Mouse (Mus musculus) midbrain, embryonic 15.5 days (tissue): Measurements from ENCODE around the gene Dst. TPM values are rescaled to one million over a fixed set of nuclear protein-coding genes. Genes with fewer than 3 reads are reported as not detected.

Experiments used
- ATAC-seq: fragments of 200-750 bp; cut with Nextera tagmentation; replicated peaks from 2 replicates; pipeline ENCODE4 v1.8.0; 2017; ENCODE audit warnings: moderate TSS enrichment
- H3K27ac ChIP-seq: fragments of 300-500 bp; sonication (generic); 2 replicates; pipeline ENCODE4 v1.5.1; 2015; ENCODE audit warnings: mild to moderate bottlenecking, inconsistent platforms
- H3K27me3 ChIP-seq: fragments of 300-500 bp; sonication (generic); replicated peaks from 2 replicates; pipeline ENCODE4 v1.6.1; 2015; ENCODE audit warnings: inconsistent platforms
- H3K36me3 ChIP-seq: fragments of 300-500 bp; sonication (generic); replicated peaks from 2 replicates; pipeline ENCODE4 v1.6.1; 2015; ENCODE audit warnings: inconsistent platforms
- H3K4me1 ChIP-seq: fragments of 300-500 bp; sonication (generic); 2 replicates; pipeline ENCODE4 v1.6.1; 2015; ENCODE audit warnings: inconsistent platforms
- H3K4me2 ChIP-seq: fragments of 300-500 bp; sonication (generic); 2 replicates; pipeline ENCODE4 v1.6.1; 2015; ENCODE audit warnings: inconsistent platforms, mild to moderate bottlenecking, moderate library complexity
- H3K4me3 ChIP-seq: fragments of 300-500 bp; sonication (generic); 2 replicates; pipeline ENCODE4 v1.5.1; 2015; ENCODE audit warnings: mild to moderate bottlenecking, inconsistent platforms
- H3K9ac ChIP-seq: fragments of 300-500 bp; sonication (generic); 2 replicates; pipeline ENCODE4 v1.6.1; 2015; ENCODE audit warnings: mild to moderate bottlenecking, inconsistent platforms
- H3K9me3 ChIP-seq: fragments of 300-500 bp; sonication (generic); 2 replicates; pipeline ENCODE4 v1.6.1; 2016; ENCODE audit warnings: inconsistent platforms
- WGBS: fragments of 180-500 bp; shearing (Covaris S2); methylation state at CpG from one replicate; pipeline ENCODE4 v1.1.7; 2015; ENCODE audit warnings: mixed read lengths; 5-methylcytosine and 5-hydroxymethylcytosine counted together
- polyA plus RNA-seq: library from polyadenylated mRNA; unstranded; fragments of >200 nt; fragmentation: Nextera tagmentation; extraction: Ambion mirVana; gene quantifications from 2 replicates; pipeline ENCODE4 v1.2.1, GENCODE M21; 2015

The Dst gene
- polyA plus RNA-seq, 1 experiment from 2014 or later, result 43.0 TPM

DNA sequence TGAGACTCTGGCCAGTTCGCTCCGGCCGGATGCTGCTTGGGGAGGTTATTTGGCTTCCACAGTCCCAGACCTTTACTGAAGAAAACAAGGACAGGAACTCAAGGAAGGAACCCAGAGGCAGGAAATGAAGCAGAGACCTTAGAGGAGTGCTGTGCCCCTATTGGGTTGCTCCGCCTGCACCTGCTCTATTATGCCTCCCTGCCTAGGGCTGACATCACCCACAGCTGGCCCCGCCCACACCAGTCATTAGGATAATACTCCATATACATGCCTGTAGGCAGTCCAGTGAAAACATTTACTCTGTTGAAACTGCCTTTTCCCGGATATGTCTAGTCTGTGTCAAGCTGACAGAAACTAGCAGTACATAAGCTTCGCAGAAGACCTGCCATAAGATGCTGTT lies 130.5 kb downstream of the Dst start:
- 95% methylated on average over 7 of the region's 7 CpGs for WGBS
- H3K4me3 ChIP-seq, result no peak overlapping the region
- no peaks in the 10 kb centered on the region for H3K9me3 ChIP-seq
- H3K36me3 ChIP-seq, result no peaks in the 10 kb centered on the region
- peaks cover 13% of the 10 kb centered on the region for H3K4me1 ChIP-seq
- H3K9ac ChIP-seq, result no peak overlapping the region
- H3K4me2 ChIP-seq, result no peak overlapping the region
- H3K27ac ChIP-seq, result no peak overlapping the region
- no peaks in the 10 kb centered on the region for H3K27me3 ChIP-seq
- no peak; the same call in 1 of the 2 replicates for ATAC-seq

DNA sequence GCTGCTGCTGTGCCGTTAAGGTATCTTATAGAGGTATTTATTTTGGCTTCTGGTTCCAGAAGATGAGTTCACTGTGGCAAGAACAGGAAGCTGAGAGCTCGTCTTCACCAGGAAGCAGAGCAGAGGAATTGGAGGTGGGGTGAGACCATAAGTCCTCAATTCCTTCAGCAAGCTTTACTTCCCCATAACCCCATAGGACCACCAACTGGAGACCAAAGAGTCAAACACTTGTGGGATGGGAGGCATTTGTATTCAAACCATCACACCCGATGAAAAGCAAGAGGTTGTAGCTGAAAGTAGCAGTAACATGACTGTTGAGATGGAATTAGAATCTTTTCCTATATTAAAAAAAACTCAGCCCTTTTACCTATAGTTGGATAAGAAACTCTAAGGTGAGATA lies 132.0 kb downstream of the Dst start:
- no peaks in the 10 kb centered on the region for H3K36me3 ChIP-seq

DNA sequence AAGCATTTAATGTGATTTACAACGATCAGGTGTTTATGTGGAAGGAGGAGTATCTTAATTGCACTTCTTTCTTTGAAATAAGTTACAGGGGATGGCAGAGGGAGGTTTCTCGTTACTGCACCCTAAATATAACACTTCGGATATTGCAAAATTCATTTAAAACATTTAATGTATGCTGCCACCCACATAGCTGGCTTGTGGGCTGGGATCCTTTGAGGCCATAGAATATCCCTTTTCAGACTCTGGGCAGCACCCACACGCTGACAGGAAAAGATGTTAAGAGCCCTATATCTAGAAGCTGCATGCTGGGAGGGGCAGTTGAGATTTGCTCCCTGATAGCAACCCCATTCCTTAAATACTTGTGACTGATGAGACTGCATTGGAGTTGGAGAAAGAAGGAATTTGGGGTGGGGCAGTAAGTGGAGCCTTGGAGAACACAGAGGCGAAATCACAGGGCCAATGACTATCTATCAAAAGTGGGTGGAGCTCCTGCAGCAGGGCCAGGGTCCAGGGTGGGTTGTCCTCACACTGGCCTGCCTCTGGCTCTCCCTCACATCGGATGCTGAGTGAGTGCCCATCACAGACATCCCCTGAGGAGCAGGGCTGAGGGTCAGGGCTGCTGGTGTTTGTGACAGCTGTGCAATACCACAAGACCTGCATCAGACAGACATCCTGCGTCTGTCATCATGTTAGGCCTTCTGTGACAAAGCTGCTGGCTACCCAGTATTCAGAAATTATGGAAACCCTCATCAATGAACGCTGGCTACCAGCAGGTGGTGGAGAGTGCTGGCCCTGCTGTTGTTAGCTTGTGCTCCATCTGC lies 133.1 kb downstream of the Dst start:
- H3K27ac ChIP-seq, result no peak overlapping the region
- no peak overlapping the region for H3K9ac ChIP-seq
- peaks cover 7% of the 10 kb centered on the region; the same call in 1 of the 2 replicates for H3K4me1 ChIP-seq
- H3K4me2 ChIP-seq, result no peak overlapping the region
- H3K4me3 ChIP-seq, result no peak overlapping the region
- no peaks in the 10 kb centered on the region for H3K36me3 ChIP-seq
- WGBS, result 51% methylated on average over 8 of the region's 8 CpGs
- no peaks in the 10 kb centered on the region for H3K27me3 ChIP-seq
- no peaks in the 10 kb centered on the region for H3K9me3 ChIP-seq
- no peak; the same call in 1 of the 2 replicates for ATAC-seq

More for the DNA sequence above, 132.0 kb downstream of the Dst start:
- Histone ChIP-seq H3K27ac (no peak overlapping the region), H3K4me2 (no peak overlapping the region), H3K4me3 (no peak overlapping the region), H3K9ac (no peak overlapping the region), H3K4me1 (peaks cover 11% of the 10 kb centered on the region), H3K9me3 (no peaks in the 10 kb centered on the region), H3K27me3 (no peaks in the 10 kb centered on the region)
- 80% methylated on average over 3 of the region's 3 CpGs for WGBS
- ATAC-seq, result no peak

DNA sequence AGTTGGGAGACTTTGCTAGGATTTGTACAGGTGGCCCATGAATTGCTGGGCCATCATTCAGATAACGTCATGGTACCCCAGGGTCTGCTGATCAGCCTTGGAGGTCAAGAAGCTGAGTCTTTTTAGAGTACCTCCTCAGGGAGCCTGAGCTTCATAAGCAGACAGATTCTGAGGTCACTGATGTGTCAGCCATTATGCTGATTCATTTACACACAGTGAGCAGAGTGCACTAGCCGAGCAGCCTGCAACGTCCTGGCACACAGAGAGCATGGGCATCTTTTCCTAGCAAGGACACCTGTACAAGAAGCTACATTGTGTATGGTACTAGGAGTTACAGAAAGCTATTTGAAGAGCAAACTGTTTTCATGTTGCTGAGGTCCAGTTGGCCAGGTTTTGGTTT lies 134.3 kb downstream of the Dst start:
- 53% methylated on average over 3 of the region's 3 CpGs for WGBS
- H3K9ac ChIP-seq, result no peak overlapping the region
- no peak overlapping the region for H3K4me3 ChIP-seq
- no peaks in the 10 kb centered on the region for H3K27me3 ChIP-seq
- H3K4me2 ChIP-seq, result no peak overlapping the region
- H3K36me3 ChIP-seq, result no peaks in the 10 kb centered on the region
- no peaks in the 10 kb centered on the region for H3K9me3 ChIP-seq
- ATAC-seq, result no peak
- H3K27ac ChIP-seq, result no peak overlapping the region
- H3K4me1 ChIP-seq, result peaks cover 8% of the 10 kb centered on the region; the same call in 1 of the 2 replicates

DNA sequence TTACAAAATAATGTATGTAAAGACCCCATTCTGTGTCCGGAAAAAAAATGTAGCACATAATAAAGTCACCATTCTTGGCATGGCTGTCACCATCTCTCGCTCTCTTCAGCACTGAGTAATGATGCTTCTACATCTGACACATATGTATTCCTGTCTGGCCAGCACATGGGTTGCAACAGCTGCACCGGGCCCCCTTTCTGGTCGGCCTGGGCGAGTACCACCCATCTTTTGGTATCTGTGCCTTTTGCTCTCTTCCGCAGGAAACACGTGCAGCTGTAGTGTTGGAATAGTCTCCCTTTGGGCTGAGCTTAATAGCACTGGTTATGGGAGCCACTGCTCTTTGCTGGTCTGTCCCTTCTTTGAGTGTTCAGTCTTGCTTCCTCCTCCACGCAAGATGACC lies 135.3 kb downstream of the Dst start:
- no peak overlapping the region for H3K4me3 ChIP-seq
- no peak overlapping the region for H3K27ac ChIP-seq
- no peaks in the 10 kb centered on the region for H3K36me3 ChIP-seq
- H3K27me3 ChIP-seq, result no peaks in the 10 kb centered on the region
- H3K4me1 ChIP-seq, result peaks cover 10% of the 10 kb centered on the region; the same call in 1 of the 2 replicates
- no peak for ATAC-seq
- no peak overlapping the region for H3K9ac ChIP-seq
- no peaks in the 10 kb centered on the region for H3K9me3 ChIP-seq
- 82% methylated on average over 8 of the region's 8 CpGs for WGBS
- no peak overlapping the region for H3K4me2 ChIP-seq

DNA sequence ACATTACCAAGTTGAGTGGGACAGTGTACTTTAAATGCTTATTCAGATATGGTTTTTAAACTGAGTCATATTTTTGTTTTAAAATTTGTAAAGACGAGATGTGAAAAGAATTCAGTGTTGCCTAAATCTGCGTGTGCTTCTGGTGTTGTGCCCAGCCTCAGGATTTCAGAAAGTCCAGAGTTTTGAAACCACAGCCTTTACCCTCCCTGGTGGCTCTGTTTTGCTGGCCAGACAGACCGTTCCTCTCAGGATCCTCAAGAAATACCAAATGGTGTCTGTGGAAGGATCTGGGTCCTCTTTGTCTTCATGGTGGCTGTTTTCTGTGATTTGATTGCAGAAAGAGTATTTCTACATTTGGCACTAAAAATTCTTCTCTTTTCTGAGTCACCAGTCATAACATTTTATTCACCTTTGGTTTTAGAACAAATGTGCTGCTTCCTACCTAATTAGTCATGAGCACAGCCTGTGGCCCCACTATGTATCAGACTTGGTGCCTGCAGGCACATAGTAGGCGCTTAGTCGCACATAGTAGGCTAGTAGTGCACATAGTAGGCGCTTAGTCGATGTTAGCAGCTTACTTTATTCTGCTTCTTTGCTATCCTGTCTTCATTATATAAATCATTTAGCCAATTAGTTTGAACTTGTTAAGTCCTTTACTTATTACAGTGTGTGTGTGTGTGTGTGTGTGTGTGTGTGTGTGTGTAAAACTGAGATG lies 136.0 kb downstream of the Dst start:
- 92% methylated on average over 7 of the region's 7 CpGs for WGBS
- no peak overlapping the region for H3K4me3 ChIP-seq
- no peak overlapping the region for H3K4me2 ChIP-seq
- H3K27me3 ChIP-seq, result no peaks in the 10 kb centered on the region
- H3K9me3 ChIP-seq, result no peaks in the 10 kb centered on the region
- no peak overlapping the region for H3K9ac ChIP-seq
- H3K4me1 ChIP-seq, result peaks cover 10% of the 10 kb centered on the region; the same call in 1 of the 2 replicates
- H3K27ac ChIP-seq, result no peak overlapping the region
- ATAC-seq, result no peak
- no peaks in the 10 kb centered on the region for H3K36me3 ChIP-seq

DNA sequence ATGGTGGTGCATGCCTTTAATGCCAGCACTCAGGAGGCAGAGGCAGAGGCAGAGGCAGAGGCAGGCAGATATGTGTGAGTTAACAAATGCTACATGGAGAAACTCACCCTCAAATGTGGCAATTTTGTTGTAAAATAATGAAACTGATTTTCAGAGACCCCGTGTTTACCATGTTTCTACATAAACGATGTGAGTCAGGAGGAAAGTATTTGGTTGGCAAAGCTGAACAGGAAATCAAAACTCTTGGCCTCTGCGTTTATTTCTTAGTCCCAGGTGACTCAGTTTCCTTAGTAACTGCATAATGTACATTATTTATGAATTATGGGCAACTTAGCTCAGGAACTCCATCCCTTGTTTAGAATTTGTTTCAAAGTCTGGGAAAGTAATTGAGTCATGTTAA lies 136.7 kb downstream of the Dst start:
- Histone ChIP-seq H3K4me3 (no peak overlapping the region), H3K27ac (no peak overlapping the region), H3K9me3 (no peaks in the 10 kb centered on the region), H3K4me2 (no peak overlapping the region), H3K27me3 (no peaks in the 10 kb centered on the region), H3K36me3 (no peaks in the 10 kb centered on the region), H3K9ac (no peak overlapping the region), H3K4me1 (peaks cover 10% of the 10 kb centered on the region; the same call in 1 of the 2 replicates)
- ATAC-seq, result no peak
- 68% methylated on average over 3 of the region's 3 CpGs for WGBS

DNA sequence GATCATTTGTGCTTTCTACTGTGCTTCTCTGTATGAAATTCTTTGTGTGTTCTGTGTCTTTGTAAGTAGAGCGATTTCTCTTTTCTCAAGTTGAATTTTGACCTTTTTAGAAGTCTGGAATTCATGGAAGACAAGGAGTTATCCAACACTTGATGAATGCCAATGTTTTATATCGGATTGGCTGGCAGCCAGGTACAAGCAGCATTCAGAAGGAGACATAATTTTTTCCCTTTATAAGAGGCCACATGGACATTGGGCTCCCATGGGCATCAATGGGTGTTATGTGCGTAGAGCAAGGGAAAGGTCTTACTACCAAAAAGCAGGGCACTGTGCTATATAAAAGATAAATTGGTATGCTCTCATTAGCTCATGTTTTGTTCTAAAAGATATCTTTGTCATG lies 139.3 kb downstream of the Dst start:
- no peaks in the 10 kb centered on the region for H3K27me3 ChIP-seq
- no peak for ATAC-seq
- H3K4me2 ChIP-seq, result no peak overlapping the region
- H3K4me3 ChIP-seq, result no peak overlapping the region
- no peaks in the 10 kb centered on the region for H3K36me3 ChIP-seq
- no peak overlapping the region for H3K27ac ChIP-seq
- 77% methylated on average over 3 of the region's 3 CpGs for WGBS
- no peak overlapping the region for H3K9ac ChIP-seq
- H3K4me1 ChIP-seq, result peaks cover 10% of the 10 kb centered on the region
- no peaks in the 10 kb centered on the region for H3K9me3 ChIP-seq

DNA sequence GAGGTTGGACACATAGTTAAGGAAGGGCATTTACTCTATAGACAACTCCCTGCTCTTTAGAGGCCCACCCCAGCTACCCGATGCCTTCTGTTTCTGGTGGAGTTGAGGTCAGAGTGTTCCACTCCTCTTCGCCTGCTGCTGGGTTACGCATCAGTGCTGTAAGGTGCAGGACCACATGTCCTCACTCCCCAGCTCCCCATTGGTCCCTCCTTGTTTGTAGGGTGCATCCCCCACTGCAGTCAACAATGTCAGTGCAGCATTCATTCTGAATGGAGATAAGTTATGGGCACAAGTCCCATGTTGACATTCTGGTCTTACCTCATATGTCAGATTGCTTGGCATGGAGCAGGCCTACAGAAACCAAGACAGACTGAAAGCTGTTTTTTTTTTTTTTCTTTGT lies 143.2 kb downstream of the Dst start:
- H3K9ac ChIP-seq, result no peak overlapping the region
- no peak overlapping the region for H3K27ac ChIP-seq
- no peaks in the 10 kb centered on the region for H3K36me3 ChIP-seq
- H3K4me2 ChIP-seq, result no peak overlapping the region
- no peaks in the 10 kb centered on the region for H3K9me3 ChIP-seq
- no peak for ATAC-seq
- H3K4me3 ChIP-seq, result no peak overlapping the region
- peaks cover 15% of the 10 kb centered on the region for H3K4me1 ChIP-seq
- no peaks in the 10 kb centered on the region for H3K27me3 ChIP-seq
- 85% methylated on average over 3 of the region's 3 CpGs for WGBS

DNA sequence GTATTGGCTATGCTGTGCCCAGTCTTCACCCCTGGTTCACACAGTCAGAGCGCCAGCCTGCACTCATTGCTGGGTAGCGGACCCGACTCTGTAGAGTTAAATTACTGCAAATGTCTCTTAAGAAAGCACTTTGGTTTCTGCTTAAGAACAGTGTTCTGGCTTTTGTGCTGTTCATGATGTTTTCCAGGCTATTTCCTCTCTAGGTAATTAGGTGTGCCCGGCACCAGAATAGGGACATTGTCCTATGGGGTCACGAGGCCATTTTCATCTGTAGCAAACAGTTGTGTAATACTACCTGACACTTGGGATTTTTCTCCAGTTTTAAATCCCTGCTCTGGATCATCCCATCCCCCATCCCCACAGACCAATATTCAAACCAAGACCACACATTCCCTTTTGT lies 144.4 kb downstream of the Dst start:
- 65% methylated on average over 5 of the region's 5 CpGs for WGBS
- H3K36me3 ChIP-seq, result no peaks in the 10 kb centered on the region
- H3K4me2 ChIP-seq, result no peak overlapping the region
- H3K4me3 ChIP-seq, result no peak overlapping the region
- H3K9me3 ChIP-seq, result no peaks in the 10 kb centered on the region
- no peaks in the 10 kb centered on the region for H3K27me3 ChIP-seq
- peaks cover 13% of the 10 kb centered on the region for H3K4me1 ChIP-seq
- ATAC-seq, result no peak
- H3K9ac ChIP-seq, result no peak overlapping the region
- no peak overlapping the region for H3K27ac ChIP-seq

DNA sequence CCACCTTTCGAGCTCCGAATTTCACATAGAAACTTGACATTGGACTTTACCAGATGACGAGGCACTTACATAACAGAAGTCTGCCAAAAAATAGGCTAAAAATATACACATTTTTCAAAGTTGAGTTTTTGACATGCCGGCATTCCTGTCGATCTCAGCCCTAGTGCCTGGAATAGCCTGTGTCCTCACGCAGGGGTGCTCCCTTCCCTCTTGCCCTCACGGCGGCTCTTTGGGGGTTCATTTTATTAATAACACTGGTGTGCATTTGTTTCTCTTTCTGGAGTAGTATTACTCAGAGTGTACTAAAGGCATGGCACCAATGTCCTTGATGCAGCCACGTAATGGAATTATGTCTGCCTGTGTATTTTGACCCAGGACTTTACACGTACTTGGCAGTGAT lies 146.9 kb downstream of the Dst start:
- H3K4me1 ChIP-seq, result peaks cover 12% of the 10 kb centered on the region
- no peaks in the 10 kb centered on the region for H3K9me3 ChIP-seq
- no peak overlapping the region for H3K27ac ChIP-seq
- no peaks in the 10 kb centered on the region for H3K27me3 ChIP-seq
- H3K36me3 ChIP-seq, result no peaks in the 10 kb centered on the region
- 92% methylated on average over 10 of the region's 10 CpGs for WGBS
- no peak for ATAC-seq
- no peak overlapping the region for H3K4me3 ChIP-seq
- no peak overlapping the region for H3K4me2 ChIP-seq
- no peak overlapping the region for H3K9ac ChIP-seq

DNA sequence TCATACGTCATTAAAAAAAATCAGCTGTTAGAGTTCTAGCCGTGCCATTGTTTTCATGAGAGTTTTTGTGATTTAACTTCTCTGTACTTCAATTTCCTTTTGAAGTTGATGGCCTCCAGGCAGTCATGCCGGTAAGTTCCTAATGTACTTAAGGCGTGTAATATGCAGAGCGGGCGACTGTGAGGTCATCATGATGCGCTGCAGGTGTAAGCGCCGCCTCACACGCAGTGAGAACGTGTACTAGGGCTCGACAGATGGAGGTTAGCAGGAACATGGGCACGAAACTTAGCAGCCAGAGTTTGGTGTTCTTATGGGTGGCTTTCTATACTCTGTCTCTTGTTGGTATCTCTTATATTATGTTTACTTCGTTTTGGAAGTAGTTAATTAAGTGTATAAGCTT lies 148.6 kb downstream of the Dst start:
- Histone ChIP-seq H3K9me3 (no peaks in the 10 kb centered on the region), H3K36me3 (no peaks in the 10 kb centered on the region), H3K27me3 (no peaks in the 10 kb centered on the region), H3K4me2 (no peak overlapping the region), H3K4me3 (no peak overlapping the region), H3K27ac (no peak overlapping the region), H3K4me1 (peaks cover 27% of the 10 kb centered on the region), H3K9ac (no peak overlapping the region)
- ATAC-seq, result no peak
- WGBS, result 92% methylated on average over 14 of the region's 14 CpGs

DNA sequence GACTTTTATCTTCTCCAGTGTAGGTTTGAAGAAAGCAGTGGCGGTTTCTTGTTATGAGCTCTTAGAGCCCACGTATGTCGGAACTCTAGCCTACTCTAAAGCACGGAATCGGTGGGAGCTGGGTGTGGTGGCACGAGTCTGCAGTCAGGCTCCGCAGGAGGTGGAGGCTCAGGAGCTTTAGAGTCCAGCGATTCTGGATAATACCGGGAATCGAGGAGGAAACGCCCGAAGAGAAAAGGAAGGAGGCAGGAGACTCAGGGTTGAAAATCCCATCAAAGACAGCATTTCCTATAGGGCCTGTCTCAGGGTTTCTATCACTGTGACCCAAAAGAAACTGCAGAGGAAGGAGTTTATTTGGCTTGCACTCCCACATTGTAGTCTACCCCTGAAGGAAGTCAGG lies 151.2 kb downstream of the Dst start:
- no peaks in the 10 kb centered on the region for H3K36me3 ChIP-seq
- H3K4me1 ChIP-seq, result peaks cover 25% of the 10 kb centered on the region
- H3K27me3 ChIP-seq, result no peaks in the 10 kb centered on the region
- H3K4me2 ChIP-seq, result no peak overlapping the region
- no peak overlapping the region for H3K4me3 ChIP-seq
- ATAC-seq, result no peak
- WGBS, result 71% methylated on average over 12 of the region's 12 CpGs
- no peaks in the 10 kb centered on the region for H3K9me3 ChIP-seq
- no peak overlapping the region for H3K9ac ChIP-seq
- H3K27ac ChIP-seq, result no peak overlapping the region
